Mouse (Mus musculus) frontal cortex, adult (tissue): Measurements from ENCODE around the gene Farsa.
"Not testable (repeated sequence)": the region's sequence is repeated elsewhere in the genome, so short reads cannot be mapped to it uniquely, and the experiment has no call there.

Experiments used
- ATAC-seq: cut with Nextera tagmentation; 2 replicates; pipeline ENCODE4 v1.9.2; 2017; ENCODE audit warnings: mild to moderate bottlenecking, moderate library complexity, mixed read lengths; ENCODE audit not compliant: low TSS enrichment

Farsa gene

DNA sequence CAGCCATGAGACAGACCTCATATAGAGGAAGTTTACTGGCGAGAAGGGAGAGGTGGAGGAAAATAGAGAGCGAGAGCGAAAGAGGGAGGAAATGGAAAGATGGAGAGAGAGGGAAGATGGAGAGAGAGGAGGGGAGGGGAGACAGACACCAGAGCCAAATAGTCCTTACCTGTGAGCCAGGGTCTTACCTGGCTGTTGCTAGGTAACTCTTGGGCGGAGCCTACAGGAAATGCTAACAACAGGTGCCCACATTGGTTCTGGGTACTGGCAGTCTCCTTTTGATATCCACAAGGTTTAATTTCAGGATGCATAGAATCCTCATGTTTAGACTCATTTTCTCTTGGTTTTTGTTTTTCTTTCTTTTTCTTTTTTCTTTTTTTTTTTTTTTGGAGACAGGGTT, 16.2 kb downstream of the Farsa start:
- no peak for ATAC-seq

DNA sequence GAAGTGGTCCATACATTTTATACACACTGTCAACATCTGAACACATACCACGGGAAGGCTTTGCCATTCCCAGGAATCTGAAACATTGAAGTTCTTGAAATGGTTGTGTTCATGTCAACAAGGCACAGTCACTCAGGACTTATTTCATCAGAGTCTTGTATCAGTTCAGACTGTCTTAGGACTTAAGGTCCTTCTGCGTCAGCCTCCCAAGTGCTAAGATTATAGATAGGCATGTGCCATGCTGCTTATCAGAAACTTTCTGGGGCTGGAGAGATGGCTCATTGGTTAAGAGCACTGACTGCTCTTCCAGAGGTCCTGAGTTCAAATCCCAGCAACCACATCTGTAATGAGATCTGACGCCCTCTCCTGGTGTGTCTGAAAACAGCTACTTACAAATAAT, 17.6 kb downstream of the Farsa start:
- ATAC-seq: no peak

DNA sequence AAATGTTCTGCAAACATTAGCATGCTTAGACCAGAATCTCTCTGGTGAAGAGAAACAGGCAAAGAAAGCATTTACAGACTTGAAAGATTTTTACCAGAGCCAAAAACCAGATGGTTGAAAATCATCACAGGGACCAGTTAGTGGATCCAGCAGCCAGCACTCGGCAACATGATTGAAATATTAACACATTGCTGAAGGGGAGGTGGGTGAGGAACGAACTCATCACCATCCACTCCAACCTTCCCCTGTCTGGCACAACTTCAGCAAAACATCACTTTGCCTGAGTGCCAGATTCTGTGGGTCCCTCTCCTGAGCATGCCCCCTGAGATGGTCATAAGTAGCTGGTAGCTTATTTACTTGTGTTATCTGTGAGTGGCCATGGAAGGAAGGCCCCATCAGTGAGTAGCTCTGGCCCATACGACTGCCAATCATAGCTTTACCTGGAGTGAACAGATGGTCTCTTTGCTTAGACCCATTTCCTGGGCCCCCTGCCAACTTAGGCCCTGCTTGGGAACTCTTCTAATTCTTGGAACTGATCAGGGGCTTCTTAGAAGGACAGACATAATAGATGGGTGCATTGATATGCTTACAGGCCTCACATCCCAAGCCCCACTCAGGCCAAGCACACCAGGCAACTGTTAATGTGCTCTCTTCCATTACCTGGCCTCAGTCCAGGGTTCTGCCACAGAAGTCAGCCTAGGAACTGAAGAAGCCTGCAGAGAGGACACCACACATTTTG, 20.7 kb downstream of the Farsa start:
- ATAC-seq: no peak

DNA sequence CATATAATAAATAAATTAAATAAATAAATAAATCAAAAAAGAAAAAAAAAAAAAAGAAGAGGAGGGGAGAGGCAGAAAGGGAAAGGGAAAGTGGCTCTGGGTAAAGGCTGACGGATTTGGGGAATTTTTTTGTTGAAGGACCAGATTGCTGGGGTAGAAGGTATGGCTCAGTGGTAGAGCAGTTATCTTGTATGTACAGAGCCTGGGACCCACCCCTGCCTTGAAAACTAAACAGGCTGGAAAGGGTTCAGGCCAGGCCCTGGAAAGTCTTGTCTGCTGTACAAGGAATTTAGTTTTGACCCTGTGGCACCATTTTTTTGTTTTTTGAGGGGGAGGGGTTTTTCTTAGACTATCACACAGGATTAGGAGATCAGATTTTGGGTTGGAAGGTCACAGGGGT, 22.1 kb downstream of the Farsa start:
- ATAC-seq: no peak

DNA sequence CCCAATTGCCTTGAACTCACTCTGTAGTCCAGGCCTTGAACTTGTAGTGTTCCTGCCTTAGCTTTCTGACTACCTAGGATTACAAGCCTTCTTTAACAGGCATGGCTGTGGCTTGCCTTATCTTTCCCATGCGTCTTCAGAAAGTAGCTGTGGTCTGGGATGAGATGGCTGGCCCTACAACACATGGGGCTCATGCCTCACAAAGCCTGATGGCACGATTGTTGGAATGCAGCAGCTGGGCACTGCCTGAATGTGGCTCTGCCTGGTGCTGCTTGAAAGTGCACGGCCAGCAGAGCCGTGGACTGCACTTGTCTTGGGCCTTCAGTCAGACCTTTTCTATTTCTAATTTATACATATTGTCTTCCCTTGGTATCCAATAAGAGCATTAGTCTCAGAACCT, 27.9 kb downstream of the Farsa start:
- no peak for ATAC-seq

DNA sequence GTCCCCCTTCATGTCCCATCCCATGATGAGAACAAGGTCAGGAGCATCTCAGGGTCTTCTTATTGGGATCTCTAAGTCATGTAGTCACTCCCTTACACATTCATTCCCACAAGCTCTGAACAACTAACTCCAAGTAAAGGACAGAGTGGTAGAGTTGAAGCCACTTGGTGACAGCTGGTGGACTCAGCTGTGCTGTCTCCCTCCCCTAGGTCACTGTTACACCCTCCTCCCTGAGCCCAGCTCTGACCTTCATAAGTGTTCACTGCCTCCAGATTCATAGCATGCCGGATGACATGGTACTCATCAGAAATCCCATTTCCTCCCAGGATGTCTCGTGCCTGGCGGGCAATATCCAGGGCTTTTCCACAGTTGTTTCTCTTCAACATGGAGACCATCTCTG, 31.5 kb downstream of the Farsa start:
- no peak for ATAC-seq

DNA sequence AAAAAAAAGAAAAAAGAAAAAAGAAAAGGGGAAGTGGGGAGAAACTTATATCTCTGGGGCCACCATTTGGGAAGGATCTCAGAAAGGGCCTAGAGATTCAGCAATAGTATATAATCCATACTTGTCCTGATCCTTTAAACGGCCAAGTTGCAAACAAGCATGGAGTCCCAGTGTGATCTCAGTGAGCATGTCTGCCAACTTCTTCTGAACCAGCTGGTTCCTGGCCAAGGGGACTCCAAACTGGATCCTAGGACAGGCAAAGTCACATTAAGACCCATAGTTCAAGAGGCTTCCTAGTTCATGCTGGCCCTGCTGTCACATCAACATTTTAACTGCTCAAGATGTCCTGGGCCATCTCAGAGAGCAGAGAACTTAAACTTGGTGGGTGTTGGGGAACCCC, 32.4 kb downstream of the Farsa start:
- no peak for ATAC-seq

DNA sequence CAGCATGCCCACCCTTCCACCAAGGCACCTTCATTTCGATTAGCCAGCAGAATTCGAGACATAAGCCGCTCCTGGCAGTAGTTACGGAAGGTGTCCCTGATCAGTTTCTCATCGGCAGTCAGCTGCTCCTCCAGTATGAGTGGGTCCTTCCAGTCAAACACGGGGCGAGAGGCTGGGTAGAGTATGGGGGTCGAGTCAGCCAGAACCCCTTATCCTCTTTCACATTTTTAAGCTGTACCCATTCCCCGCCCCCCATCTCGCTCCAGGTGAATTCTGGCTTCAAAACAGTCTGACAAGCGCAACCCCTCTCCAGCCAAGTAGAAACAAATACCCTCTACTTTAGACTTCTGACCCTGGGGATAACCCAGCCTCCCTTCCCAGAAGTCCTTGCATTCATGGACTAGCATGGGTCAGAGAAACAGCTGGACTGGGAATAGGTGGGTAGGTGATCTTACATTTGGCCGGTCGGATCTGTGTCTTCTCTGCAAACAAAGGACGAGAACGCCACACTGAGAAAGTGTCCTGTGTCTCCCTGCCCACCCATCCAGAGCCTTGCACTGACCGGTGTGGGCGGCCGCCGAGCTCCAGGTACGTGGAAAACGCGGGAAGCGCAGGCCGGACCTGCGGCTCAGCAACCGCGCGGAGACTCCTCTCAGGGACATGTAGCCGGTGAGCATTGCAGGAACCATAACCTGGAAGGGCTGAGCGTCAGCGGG, 36.4 kb downstream of the Farsa start:
- no peak for ATAC-seq

DNA sequence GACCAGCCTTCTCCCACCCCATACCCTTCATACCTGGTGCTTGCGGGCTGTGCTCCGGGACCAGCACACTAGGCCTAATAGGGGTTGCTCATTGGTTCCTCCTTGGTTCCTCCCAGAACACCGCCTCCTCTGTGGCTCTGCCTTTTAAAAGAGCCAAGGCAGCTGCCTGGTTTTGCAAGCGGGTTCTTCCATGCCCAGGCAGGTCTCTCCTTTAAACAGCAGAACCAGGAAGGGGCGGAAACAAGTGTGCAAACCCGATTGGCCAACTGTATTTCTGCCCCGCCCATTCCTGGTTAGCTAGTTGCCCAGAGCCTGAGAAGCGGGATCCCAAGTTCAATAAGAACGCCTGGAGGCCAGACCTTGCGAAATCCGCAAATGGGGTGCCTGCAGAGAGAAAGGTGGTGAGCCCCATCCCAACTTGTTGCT, 36.9 kb downstream of the Farsa start, which contains the start of gene Gcdh:
TSS of gene Gcdh (minus strand) at position 213 of the 426 bp plus-strand sequence.
- ATAC-seq: peak; percentile 100

DNA sequence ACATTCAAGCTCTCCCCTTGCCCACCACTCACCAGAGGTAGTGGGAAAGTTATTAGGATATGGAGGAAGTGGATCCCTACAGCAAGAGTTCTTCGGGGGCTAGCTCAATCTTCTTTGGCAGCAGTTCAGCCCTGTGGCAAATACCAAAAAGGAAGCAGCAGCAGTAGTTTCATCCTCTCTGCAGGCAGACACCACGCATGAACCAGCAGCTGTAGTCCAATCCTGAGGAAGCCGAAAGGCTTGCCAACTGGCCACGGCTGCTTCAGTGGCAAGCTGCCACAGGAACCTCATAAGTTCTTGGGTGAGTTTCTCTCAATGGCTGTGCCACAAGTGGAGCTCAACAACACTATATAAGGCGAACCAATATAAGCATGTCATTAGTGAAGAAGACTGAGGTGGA, 39.2 kb downstream of the Farsa start:
- ATAC-seq: no peak

DNA sequence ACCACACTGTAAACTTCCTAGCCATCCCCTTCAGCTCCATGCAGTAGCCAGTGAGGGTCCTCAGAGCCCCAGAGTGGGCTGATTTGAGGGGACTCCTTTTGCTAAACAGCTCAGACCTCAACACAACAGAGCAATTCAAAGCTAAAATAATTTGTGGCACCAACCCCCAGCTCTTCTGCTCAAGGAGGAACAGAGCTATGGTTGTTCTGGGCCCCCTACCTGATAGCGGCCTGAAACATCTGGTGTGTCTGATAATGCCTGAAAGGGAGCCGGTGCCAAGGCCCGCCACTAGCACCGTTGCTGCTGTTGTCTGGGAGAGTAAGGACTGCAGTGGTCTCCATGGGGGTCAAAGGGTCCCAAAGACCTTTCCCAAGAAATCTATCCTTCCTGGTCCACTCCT, 44.3 kb downstream of the Farsa start:
- ATAC-seq: no peak

DNA sequence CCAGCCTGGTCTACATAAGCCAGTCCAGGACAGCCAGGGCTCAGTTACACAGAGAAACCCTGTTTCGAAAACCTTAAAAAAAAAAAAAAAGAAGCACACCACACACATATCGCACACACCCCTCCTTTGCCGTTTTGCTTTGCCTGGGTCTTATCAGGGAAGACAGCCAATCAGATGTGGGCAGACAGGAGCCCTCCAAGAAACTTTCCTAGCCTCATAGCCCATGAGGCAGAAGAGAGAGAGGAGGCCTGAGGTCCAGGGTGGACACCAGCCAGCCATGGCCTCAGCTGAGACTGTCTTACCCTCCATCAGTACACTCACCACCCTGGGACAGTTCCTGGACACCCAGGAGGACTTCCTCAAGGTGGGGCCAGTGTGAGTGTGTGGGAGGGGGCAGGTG, 45.0 kb downstream of the Farsa start, which contains the start of gene Klf1:
TSS of gene Klf1 (plus strand) at position 177 of the 400 bp plus-strand sequence.
- no peak for ATAC-seq

DNA sequence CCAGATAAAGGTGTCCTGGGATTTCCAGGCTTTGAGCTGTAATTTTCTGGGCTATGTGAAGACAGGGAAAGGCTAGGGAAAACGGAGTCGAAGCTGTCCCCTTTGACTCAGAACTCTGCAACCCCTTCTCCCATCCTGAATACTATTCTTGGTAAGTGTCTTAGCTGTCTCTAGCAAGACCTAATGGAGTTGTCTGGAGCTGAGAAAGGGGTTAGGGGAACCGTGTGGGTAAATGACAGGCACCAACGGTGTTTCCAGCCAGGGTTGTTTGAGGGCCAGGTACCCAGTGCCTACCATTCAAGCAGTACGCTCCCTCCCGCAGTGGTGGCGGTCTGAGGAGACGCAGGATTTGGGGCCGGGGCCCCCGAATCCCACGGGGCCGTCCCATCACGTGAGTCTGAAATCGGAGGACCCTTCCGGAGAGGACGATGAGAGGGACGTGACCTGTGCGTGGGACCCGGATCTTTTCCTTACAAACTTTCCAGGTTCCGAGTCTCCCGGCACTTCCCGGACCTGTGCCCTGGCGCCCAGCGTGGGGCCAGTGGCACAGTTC, 45.7 kb downstream of the Farsa start:
- no peak for ATAC-seq

DNA sequence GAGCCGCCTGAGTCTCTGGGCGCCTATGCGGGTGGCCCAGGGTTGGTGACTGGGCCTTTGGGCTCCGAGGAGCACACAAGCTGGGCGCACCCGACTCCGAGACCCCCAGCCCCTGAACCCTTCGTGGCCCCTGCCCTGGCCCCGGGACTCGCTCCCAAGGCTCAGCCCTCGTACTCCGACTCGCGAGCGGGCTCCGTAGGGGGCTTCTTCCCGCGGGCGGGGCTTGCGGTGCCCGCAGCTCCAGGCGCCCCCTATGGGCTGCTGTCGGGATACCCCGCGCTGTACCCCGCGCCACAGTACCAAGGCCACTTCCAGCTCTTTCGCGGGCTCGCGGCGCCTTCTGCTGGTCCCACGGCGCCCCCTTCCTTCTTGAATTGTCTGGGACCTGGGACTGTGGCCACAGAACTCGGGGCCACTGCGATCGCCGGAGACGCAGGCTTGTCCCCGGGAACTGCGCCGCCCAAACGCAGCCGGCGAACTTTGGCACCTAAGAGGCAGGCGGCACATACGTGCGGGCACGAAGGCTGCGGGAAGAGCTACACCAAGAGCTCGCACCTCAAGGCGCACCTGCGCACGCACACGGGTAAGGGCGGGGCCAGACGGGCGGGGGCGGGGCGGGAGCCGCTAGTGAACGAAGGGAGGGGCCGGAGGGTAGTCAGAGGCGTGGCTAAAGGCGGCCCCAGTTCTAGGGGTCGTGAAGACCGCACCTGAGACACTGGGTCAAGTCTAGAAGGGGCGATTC, 46.3 kb downstream of the Farsa start:
- peak; percentile 90 for ATAC-seq

DNA sequence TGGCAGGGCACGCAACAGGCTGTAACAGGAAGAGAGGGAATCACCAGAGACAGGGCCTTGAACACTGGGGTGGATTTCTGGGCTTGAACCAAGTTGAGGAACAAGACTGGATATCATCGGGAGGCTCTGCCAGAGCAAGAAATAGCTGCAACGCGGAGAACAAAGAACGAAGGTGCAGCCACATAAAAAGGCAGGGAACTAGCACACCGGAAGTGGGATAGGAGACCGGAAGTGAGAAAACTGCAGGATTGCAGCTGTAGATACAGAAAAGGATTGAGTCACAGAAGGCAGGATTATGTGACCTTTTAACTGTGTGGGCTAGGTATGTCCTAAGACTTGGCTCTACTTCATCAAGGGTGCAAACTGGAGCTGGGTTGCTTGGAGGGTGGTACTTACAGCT, 47.6 kb downstream of the Farsa start:
- ATAC-seq: no peak

DNA sequence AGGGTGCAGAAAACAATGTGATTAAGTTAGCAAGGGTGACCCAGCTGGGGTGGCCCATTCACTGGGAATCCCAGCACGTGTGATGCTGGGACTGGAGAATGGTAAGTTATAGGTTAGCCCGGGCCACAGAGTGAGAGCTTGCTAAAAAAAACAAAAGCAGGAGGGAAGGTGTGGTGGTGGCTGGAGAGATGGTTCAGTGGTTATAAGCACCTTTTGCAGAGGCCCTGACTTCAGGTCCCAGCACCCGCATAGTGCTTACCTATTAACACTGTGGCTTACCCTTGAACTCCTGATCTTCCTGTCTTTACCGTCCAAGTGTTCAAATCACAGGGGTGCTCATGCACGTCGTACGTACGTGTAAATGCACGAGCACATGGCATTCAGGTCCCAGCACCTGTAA, 50.2 kb downstream of the Farsa start:
- ATAC-seq: no peak

DNA sequence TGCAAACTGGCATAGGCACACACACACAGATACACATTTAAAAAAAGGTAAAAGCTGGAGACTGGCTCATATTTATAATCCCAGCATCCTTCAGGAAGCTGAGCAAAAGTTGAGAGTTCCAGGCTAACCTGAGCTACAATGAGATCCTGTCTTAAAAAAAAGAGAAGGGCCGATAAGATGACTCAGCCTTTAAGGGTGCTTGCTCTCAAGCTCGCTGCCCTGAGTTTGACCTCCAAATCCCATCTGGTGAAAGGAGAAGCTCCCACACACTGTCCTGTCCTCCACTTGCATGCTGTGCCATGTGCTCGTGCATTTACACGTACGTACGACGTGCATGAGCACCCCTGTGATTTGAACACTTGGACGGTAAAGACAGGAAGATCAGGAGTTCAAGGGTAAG, 50.7 kb downstream of the Farsa start:
- no peak for ATAC-seq

DNA sequence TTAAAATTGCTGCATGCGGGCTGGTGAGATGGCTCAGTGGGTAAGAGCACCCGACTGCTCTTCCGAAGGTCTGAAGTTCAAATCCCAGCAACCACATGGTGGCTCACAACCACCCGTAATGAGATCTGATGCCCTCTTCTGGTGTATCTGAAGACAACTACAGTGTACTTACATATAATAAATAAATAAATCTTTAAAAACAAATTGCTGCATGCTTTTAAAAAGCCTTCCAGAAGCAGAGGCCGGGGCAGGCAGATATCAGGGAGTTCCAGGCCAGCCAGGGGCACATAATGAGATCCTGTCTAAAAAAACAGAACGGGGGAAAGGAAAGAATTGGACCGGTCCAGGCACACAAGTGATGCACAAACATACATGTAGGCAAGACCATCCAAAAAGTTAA, 51.2 kb downstream of the Farsa start:
- not testable (repeated sequence) for ATAC-seq

DNA sequence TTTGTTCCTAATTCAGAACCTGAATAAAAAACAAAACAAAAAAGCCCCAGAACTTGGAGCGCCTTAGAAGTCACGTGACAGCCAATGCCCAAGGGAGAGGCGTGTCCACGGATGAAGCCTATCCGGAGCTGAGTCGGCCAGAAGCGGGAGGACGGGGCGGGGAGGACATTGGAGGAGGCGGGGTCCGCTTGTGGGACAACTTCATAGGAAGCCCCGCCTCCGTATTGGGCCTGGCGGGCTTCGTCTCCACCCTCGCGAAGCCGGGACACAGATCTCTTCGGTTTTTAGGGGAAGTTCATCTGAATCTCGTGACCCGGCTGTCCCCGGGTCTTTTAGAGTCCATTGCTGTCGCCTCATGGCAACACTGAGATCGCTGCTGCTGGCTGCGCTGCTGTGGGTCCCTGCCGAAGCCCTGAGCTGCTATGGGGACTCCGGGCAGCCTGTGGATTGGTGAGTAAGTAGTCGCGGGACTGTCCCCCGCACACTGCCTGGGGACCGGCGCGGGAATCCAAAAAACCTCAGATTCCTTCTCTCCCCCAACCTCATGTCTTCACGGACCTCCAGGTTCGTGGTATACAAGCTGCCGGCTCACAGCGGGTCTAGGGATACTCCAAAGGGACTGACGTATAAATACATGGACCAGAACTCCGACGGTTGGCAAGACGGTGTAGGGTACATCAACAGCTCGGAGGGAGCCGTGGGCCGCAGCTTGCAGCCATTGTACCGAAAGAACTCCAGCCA, 51.8 kb downstream of the Farsa start, which contains the start of gene Dnase2a:
TSS of gene Dnase2a (plus strand) at position 140 of the 741 bp plus-strand sequence.
- peak; percentile 64 for ATAC-seq

DNA sequence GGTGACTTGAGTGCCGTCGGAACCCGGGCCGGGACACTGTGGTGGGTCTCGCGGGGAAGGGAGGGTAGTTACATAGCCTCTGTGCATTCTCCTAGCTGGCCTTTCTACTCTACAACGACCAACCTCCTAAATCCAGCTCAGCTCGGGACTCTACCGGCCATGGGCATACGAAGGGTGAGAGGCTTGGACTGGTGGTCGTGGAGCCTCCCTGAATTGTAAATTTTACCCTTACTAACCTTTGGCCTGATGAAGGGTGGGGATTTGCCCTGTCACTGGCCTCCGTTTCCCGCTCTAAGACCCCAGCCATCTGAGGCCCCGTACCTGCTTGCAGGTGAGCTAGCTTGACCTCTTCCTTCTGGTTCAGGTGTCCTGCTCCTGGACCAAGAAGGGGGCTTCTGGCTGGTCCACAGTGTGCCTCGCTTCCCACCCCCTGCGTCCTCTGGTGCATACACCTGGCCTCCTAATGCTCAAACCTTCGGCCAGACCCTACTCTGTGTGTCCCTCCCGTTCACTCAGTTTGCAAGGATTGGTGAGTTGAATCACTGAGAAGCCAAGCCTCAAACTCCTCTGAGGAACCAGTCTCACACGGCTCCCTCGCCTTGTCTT, 52.5 kb downstream of the Farsa start:
- 0 out of 2 replicates have a peak, but pooled peaks have one; percentile 1 for ATAC-seq

DNA sequence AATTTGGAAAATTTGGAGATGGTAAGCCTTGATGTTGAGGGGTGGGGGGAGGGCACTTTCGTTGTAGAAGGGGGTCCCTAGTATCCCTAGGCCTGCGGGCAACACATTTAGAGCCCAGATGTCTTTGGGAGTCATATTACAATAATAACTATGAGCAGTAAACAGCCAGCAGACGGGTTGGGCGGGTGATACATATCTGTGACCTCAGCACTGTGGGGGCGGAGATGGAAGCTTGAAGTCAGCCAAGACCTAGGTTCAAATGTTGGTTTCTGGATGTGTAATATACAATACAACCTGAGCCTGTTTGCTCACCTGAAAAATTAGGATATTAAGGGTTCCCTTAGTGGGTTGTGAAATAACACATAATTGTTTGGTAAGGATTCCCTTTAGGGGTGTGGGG, 53.2 kb downstream of the Farsa start:
- ATAC-seq: no peak
